Mouse (Mus musculus) Patski (cell line): ENCODE measurements at regions not wholly inside any gene's neighbourhood (a gene's known extent, or its start where the extent isn't known, plus 50 kb on each side); places are given as distances from the start of the nearest gene placed in this dataset.

Experiments
- ATAC-seq: fragments of 100-300 bp; one replicate; pipeline ENCODE4 v1.8.0; 2021
- CTCF ChIA-PET: fragments of 350-600 bp; sonication (Branson Sonifier 250); formaldehyde crosslinking; loops from one replicate; lab custom pipeline; 2022; ENCODE audit warnings: inconsistent platforms; lab: Charles Lee
- POLR2A ChIA-PET: fragments of 350-600 bp; sonication (Branson Sonifier 250); formaldehyde crosslinking; loops from one replicate; lab custom pipeline; 2022; ENCODE audit warnings: antibody characterized with exemption, inconsistent platforms; lab: Charles Lee
- DNase-seq: peaks from one replicate; pipeline ENCODE4 v3.0.0-alpha.2; 2011; ENCODE audit warnings: low read depth, low spot score
- H3K27me3 ChIP-seq: fragments of 371-371 bp; one replicate; pipeline ENCODE4 v1.5.1; 2021
- CTCF ChIP-seq: fragments of 100-300 bp; IDR thresholded peaks from one replicate; pipeline ENCODE4 v1.5.1; 2021
- in situ Hi-C: fragments of 300-500 bp; cut with MboI; formaldehyde crosslinking; loops from 3 replicates; pipeline ENCODE4 v1.11.1; 2018; ENCODE audit warnings: low pct_unique_long_range_greater_than_20kb, mixed read lengths

DNA sequence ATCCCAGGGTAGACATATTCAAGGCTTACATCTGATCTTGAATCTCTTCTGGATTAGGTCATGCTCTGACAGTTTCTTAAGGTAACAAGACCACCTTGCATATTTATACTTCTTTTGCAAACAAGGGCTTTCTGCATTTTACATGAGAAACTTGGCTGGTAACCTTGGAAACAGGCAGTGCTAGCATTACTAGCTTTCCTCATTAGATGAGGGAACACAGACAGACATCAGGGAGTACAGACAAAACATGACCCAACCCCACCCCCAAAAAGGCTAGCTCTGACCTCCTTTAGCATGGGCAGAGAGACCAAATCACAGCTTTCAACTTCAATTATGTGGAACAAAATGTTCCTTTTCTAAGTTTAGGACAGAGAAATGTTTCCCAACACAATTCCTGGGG lies 114.8 kb upstream of the Elmo1 start:
- POLR2A ChIA-PET, result no interaction called here
- no peak for DNase-seq
- CTCF ChIA-PET, result no interaction called here
- no peak for ATAC-seq
- TF ChIP-seq CTCF, result no peak
- in situ Hi-C loops, result no loop called here
- no peaks in the 10 kb centered on the region for H3K27me3 ChIP-seq

DNA sequence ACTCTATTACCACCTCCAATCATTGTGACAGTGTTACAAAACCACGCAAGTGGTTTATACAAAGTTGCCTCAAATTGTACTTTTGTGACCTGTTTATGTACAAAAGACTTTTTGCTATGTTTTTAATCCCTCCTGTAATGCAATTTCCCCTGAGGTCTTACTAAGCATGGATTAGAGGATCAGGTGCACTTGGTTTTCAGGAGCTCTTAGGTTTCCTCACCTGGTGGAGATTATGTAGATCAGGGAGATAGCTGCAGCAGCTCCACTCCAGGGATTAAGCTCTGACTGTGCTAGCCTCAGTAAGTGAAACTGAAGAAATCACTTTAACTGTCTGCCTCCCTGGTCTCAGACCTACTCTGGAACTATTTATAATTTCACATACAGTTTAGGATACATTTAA lies 123.8 kb upstream of the Elmo1 start:
- no peaks in the 10 kb centered on the region for H3K27me3 ChIP-seq
- in situ Hi-C loops, result no loop called here
- no peak for TF ChIP-seq CTCF
- CTCF ChIA-PET, result no interaction called here
- POLR2A ChIA-PET, result no interaction called here
- DNase-seq (no peak), ATAC-seq (no peak)

DNA sequence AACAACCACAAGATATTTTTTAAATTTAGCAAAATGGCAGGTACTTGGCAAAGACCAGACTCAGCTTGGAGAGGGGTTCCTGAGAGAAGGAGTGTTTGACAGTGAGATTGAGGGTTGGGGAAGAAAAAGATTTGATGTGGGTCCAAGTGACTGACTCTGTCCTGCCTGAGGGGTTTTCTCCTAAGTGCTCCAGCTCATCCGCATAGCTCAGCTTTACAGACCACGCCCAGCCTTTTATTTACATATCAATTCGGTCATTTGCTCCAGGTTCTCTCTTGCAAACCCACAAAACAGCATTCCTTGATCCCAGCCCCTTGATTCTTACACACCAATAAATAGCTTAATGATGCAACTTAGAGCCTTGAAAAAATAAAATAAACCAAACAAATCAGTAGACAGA lies 127.4 kb upstream of the Elmo1 start:
- POLR2A ChIA-PET, result no interaction called here
- in situ Hi-C loops, result no loop called here
- ATAC-seq (no peak), DNase-seq (no peak)
- CTCF ChIA-PET, result no interaction called here
- no peaks in the 10 kb centered on the region for H3K27me3 ChIP-seq
- no peak for TF ChIP-seq CTCF

DNA sequence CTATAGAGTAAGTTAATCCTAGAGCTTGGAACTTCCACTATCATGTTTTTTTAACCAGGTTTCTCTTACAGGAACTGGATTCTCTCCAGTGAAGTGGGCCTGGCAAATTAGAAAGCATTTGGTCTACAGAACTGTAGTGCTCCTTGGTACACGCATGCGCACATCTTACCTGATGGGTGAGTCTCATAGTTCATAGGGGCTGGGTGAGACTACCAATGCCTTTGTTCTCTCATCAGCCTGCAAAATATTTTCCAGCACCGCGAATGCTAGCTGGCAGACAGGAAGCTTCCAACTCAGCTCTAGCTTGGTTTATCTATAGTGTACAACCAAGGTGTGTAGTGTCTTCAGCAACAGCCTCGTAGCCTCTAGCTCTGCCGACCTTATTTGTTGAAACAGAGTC lies 104.7 kb upstream of the Gpr141 start:
- POLR2A ChIA-PET, result no interaction called here
- ATAC-seq (no peak), DNase-seq (no peak)
- CTCF ChIA-PET, result no interaction called here
- in situ Hi-C loops, result no loop called here
- no peaks in the 10 kb centered on the region for H3K27me3 ChIP-seq
- TF ChIP-seq CTCF, result no peak

DNA sequence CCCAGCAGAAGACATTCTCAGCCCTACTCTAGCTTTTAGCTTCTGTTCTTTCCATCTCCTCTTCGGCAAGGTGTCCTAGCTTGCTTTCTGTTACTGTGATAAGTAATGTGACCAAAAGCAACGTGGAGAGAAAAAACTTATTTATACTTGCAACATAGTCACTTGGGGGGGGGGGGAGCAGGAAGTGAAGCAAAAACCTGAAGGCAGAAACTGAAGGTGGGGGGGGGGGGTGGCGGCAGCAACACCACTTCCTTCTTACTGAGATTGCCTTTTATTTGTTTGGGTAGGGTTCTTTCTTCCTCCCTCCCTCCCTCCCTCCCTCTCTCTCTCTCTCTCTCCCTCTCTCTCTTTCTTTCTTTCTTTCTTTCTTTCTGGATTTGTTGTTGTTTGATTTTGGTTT lies 103.8 kb upstream of the Gpr141 start:
- ATAC-seq, result no peak
- ChIA-PET CTCF (no interaction called here), POLR2A (no interaction called here)
- no peak for TF ChIP-seq CTCF
- no peaks in the 10 kb centered on the region for H3K27me3 ChIP-seq
- DNase-seq, result no peak
- in situ Hi-C loops, result no loop called here

DNA sequence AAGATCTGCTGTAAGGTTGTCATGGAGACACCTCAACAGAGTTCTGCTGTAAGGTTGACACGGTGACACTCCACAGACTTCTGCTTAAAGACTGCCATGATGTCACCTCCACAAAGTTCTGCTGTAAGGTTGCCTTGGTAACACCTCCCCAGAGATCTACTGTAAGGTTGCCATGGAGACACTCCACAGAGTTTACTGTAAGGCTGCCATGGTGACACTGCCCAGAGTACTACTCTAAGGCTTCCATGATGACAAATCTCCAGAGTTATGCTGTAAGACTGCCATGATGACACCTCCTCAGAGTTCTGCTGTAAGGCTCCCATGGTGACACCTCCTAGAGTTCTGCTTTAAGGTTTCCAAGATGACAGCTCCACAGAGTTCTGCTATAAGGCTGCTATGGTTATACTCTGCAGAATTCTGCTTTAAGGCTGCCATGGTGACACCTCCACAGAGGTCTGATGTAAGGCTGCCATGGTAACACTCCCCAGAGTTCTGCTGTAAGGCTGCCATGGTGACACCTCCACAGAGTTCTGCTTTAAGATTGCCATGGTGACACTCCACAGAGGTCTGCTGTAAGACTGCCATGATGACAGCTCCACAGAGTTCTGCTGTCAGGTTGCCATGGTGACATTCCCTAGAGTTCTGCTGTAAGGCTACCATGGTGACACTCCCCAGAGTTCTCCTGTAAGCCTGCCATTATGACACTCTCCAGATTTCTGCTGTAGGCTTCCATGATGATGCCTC lies 97.2 kb upstream of the Gpr141 start:
- in situ Hi-C loops, result no loop called here
- POLR2A ChIA-PET, result no interaction called here
- CTCF ChIA-PET, result no interaction called here
- DNase-seq, result no peak
- ATAC-seq, result no peak
- H3K27me3 ChIP-seq, result no peaks in the 10 kb centered on the region
- no peak for TF ChIP-seq CTCF

DNA sequence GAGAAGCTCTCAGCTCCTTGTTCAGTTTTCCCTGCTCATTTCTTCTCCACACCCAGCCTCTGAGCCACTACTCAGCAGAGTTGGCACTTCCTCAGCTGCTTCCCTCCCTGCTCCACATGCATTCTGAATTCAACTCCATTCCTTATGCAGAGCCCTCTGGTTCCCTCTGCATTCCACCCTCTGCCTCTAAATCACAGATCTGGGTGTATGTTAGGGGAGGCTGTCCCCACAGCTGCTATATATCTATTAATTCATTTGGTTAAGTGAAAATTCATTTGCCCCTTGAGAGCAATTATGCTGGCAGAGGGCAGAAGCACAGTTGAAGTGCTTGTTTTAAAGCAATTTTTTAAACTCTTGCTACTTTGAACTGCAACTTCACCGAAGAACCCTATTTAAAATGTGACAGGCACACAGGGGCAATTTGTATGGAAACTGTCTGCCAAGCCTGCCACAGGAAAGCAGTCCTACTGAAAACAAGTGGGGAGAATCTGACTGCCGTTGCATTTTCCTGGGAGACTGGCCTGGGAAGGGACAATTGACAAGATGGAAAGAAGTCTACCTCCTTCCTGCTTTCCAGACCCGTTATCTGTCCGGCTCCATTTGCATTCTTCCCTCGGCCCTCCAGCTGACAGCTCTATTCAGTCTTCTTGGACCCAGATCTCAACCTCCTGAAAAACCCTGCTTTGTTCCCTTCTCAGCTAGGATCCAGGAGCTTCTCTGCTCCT lies 88.0 kb upstream of the Gpr141 start:
- no peak for TF ChIP-seq CTCF
- POLR2A ChIA-PET, result no interaction called here
- in situ Hi-C loops, result no loop called here
- DNase-seq (no peak), ATAC-seq (no peak)
- CTCF ChIA-PET, result no interaction called here
- H3K27me3 ChIP-seq, result no peaks in the 10 kb centered on the region

DNA sequence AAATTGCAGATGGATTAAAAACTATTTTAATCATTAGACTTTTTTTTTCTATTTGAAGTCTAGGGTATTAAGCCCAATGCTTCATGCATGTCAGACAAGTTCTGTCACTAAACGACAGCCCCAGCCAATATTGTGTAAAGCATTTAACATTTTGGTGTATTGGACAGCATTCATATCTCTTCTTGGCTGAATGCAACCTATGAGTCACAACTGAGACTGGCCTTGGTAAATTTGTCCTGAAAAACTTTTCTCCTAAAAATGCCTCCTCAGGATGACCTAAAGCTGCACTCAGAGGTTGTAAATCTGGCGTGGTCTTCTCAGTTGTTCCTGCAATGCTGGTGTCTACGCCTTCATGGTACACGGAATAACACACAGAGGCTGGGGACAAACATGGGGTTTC lies 78.7 kb upstream of the Gpr141 start:
- CTCF ChIA-PET, result no interaction called here
- in situ Hi-C loops, result no loop called here
- H3K27me3 ChIP-seq, result no peaks in the 10 kb centered on the region
- ATAC-seq (no peak), DNase-seq (no peak)
- no peak for TF ChIP-seq CTCF
- POLR2A ChIA-PET, result no interaction called here

DNA sequence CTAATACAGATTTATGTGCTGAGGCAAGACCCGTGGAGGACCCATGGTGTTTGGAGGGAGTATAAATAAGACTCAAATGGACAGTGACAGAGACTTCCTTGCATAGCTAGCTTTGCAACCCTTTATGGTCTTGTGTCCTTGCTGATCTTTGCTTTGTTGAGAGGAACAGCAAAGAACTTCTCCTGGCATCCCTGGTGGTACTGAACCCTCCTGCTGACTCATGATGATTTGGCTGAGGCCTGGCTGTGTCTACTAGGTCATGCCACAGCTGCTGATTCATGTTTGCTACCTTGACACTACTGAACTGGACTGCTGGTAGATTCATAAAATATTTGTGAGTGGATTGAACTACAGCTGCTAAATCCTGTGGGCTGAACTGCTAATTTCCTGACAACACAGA lies 73.1 kb upstream of the Gpr141 start:
- ChIA-PET CTCF (no interaction called here), POLR2A (no interaction called here)
- DNase-seq (no peak), ATAC-seq (no peak)
- in situ Hi-C loops, result no loop called here
- H3K27me3 ChIP-seq, result no peaks in the 10 kb centered on the region
- no peak for TF ChIP-seq CTCF

DNA sequence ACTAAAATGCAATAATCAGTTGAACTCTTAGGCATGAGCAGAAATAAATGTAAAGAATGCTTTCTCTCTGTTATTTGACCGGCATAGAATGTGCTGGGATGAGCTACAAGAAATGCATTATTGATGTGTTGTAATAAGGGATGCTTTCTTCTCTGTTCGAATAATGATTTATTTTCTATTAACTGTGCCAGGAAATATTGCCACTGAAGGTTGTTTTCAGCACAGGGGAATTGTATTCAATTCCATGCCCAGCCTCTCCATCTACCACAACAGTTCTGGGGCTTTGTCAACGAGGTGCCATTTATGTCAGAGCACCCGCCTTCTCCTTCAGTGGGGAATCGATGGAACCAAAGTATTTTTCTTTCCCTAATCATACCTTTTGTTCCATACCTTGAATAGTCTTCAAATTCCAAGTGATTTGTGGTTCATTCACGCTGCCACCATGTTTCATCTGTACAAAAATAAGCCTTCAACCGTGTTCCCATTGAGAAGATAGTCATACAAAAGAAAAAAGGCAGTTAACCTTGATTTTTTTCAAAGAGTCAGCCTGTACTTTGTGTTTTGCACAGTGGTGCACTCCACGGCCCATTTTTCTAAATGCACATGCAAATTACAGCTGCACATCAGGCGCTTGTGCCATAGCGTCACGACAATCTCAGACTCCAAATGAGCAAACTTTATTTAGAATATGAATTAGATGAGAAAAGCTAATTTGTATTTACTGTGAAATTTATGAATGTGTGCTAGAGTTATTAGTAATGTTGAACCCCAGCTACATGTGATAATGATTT lies 65.1 kb upstream of the Gpr141 start:
- in situ Hi-C loops, result no loop called here

More for the DNA sequence above, 65.1 kb upstream of the Gpr141 start:
- ChIA-PET CTCF (no interaction called here), POLR2A (no interaction called here)
- no peak for ATAC-seq
- no peak for DNase-seq
- H3K27me3 ChIP-seq, result no peaks in the 10 kb centered on the region
- no peak for TF ChIP-seq CTCF
